Mouse (Mus musculus) gastrocnemius, adult 8-10 months (tissue): Measurements from ENCODE around the gene Adam21. TPM values are rescaled to one million over a fixed set of nuclear protein-coding genes. Genes with fewer than 3 reads are reported as not detected.
"Not testable (repeated sequence)": the region's sequence is repeated elsewhere in the genome, so short reads cannot be mapped to it uniquely, and the experiment has no call there.

Experiments used
- DNase-seq, 2 experiments: peaks; one replicate each; pipeline ENCODE4 v3.0.0; 2022; ENCODE audit warnings: low spot score in 2 of 2
- total RNA-seq, 4 experiments: library from RNA; stranded (reverse); gene quantifications; 2 replicates each; pipeline ENCODE4 v1.2.4; 2022

Gene Adam21
- total RNA-seq: under 1 TPM in 1 of 4 experiments, not detected in 3; 0.10 TPM

DNA sequence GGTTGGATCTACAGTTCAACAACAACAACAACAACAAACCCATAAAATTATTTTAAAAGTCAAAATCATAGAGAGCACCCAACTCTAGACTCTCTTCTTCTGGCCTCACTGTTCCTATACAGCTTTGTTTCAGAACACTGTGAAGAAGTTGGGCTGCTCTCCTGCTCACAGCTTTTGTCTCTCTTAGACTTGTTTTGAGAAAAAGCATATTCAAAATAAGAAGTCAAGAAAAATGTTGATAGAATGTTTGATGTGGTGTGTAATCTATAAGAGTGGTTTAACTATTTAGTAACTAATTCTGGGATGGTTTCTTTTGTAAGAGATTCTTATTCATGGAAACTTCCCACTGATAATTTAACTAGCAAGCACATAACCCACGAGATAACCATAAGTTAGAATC, at the start of gene Adam21:
TSS of gene Adam21 (minus strand) at position 101 of the 400 bp plus-strand sequence.
- DNase-seq: no peak

DNA sequence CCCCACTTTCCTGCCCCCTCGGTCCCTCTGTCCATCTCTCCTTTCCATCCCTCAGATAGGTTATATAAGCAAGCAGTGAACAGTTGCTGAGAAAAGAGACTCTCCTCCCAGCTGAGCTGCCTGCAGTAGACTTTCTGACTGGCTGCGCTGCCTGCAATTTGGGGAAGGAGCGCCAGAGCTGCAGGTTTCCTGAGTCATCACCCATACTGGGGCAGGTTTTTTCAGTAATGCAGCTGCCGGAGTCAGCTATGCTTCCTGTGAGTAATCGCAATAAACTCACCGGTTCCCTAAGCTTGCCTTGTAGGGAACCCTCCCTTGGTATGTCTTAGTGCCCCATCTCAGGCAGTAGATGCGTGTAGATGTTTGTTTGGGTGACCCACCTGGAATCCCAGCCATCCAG, 48.7 kb upstream of the Adam21 start:
- no peak for DNase-seq

DNA sequence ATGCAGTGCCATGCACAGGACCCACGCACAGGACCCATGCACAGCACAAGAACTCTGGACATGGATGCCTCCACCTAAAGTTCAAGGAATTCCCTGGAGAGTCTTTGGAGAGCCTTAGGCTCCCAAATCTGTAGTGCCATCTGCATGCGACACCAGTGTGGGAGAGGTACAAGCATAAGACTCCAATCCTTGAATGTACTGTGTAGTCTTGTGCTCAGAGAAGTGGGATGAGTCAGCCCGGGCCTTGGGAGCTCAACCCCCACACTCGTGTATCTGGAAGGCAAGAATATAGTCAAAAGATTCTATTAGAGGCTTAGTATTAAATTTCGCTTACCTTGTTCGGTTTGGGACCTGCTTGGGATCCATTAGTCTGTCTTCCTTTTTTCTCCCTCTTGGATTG, 47.5 kb upstream of the Adam21 start:
- no peak for DNase-seq

- no peak for DNase-seq
Measured at GRCm38 (mm10) chr12:81609445-81609844, 41.2 kb upstream of the Adam21 start.

DNA sequence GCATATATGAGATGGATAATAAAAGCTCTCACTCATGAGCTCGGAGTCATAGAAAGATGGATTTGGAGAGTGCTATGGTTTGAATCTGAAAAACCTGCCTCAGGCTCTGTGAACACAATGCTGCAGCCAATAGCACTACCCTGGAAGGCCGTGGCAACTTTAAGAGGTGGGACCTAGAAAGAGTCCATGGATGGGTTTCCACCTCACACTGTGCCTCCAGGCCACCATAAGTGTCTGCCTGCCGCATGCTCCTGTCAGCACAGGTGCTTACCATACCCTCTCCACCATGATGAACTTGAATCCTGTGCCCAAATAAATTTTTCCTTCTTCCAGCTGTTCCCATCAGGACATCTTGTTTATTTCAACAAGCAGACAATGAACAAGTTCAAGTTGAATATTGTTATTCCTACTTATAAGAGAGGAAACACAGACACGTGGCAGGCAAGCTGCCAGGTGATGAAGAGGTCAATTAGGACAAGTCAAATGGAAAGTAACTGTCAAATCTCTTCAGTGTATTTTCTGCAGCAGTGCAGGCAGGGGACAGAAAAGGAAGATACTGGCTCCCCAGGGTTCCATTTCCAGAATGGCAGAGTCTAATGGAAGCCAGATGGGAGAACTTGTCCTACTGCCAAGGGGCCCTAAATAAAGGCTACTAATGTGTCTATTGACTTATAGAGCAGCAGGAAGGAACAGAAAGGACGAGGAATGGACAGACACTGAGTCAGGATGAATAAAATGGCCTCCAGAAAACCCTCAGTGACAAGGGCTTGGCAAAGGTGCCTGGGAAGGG, 36.9 kb upstream of the Adam21 start:
- no peak for DNase-seq

- no peak for DNase-seq
Measured at GRCm38 (mm10) chr12:81596547-81597262, 28.4 kb upstream of the Adam21 start.

- DNase-seq: peak; percentile 87 to 89
Measured at GRCm38 (mm10) chr12:81594902-81595671, 26.8 kb upstream of the Adam21 start, which contains the start of gene Med6. Gene Med6 (minus strand): TSS chr12:81595008.

- DNase-seq: no peak
Measured at GRCm38 (mm10) chr12:81567931-81568330, 343 bp downstream of the Adam21 start.

GRCm38 (mm10) chr12:81564173-81564572, 4.1 kb downstream of the Adam21 start:
- DNase-seq: no peak

DNA sequence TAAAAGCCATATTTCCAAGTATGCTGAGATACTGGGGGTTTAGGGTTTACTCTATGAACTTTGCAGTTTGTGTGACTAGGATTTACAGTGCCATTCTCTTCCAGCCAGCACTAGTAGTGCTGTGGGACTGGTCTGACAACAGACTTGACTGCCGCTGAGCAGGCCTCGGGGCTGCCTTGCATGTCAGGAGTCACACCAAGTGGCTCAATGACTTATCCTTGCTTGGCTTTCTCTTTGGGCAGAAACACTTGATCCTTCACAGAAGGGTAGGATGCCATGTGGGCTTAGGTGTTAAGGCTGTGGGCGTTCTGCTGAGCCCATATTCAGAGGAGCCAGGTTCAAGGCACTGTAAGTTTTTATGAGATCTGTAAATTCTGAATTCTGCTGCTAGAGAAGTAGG, 19.0 kb downstream of the Adam21 start:
- DNase-seq: no peak

DNA sequence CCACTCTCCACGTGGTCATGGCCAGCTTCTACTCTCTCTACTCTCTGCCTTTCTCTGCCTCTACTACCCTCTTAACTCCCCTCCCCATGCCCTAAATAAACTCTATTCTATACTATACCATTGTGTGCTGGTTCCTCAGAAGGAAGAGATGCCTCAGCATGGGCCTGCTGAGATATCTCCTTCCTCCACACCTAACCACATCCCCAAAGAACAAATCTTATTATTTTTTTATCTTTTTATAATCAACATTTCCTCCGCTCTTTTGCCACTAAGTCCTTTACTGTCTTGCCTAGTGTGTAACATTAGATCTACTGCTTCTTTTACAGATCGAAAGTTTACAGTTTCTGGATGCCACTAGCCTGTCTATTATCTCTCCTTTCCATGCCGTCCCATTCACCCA, 21.1 kb downstream of the Adam21 start:
- no peak for DNase-seq

- no peak for DNase-seq
Measured at GRCm38 (mm10) chr12:81533029-81533419, 35.2 kb downstream of the Adam21 start.

GRCm38 (mm10) chr12:81532316-81533028, 35.8 kb downstream of the Adam21 start, which contains the start of the genes Gm20498 and Synj2bp:
Gene Gm20498 (minus strand): TSS chr12:81532905.
Gene Synj2bp (minus strand): TSS chr12:81532911.
- DNase-seq: peak; percentile 41 to 59

GRCm38 (mm10) chr12:81530587-81530986, 37.7 kb downstream of the Adam21 start:
- not testable (repeated sequence) for DNase-seq

Other genes starting within 250 kb of the Adam21 start
- 10 to 100 TPM; 35.3 to 52.3 (median 45.8) TPM for gene Slc8a3, start 235.3 kb downstream of the Adam21 start, total RNA-seq
- gene Gm4787, start 189.0 kb downstream of the Adam21 start, total RNA-seq: under 1 TPM; 0.43 to 0.92 (median 0.59) TPM
- gene Adam4, start 146.5 kb downstream of the Adam21 start, total RNA-seq: 1 to 10 TPM in 2 of 4 experiments, under 1 TPM in 2; 0.58 to 1.1 (median 0.97) TPM
- 10 to 100 TPM; 88.2 to 98.9 (median 94.0) TPM for gene Cox16, start 83.3 kb downstream of the Adam21 start, total RNA-seq
- gene Gm20498, start 35.6 kb downstream of the Adam21 start, total RNA-seq: 10 to 100 TPM; 40.4 to 48.1 (median 43.4) TPM
- 10 to 100 TPM; 38.4 to 48.6 (median 42.5) TPM for gene Synj2bp, start 35.6 kb downstream of the Adam21 start, total RNA-seq
- 10 to 100 TPM in 3 of 4 experiments, 1 to 10 TPM in 1; 9.6 to 14.5 (median 13.0) TPM for gene Med6, start 26.5 kb upstream of the Adam21 start, total RNA-seq
- 1 to 10 TPM; 4.3 to 6.0 (median 5.2) TPM for gene Ttc9, start 62.8 kb upstream of the Adam21 start, total RNA-seq
- under 1 TPM; 0.07 to 0.22 (median 0.12) TPM for gene Map3k9, start 212.7 kb upstream of the Adam21 start, total RNA-seq